Mouse (Mus musculus) lung, embryonic 15.5 days (tissue): ENCODE data around the gene Atf3. TPM values are rescaled to one million over a fixed set of nuclear protein-coding genes. Genes with fewer than 3 reads are reported as not detected.

Experiments used
- ATAC-seq: fragments of 200-750 bp; cut with Nextera tagmentation; 2 replicates; pipeline ENCODE4 v1.8.0; 2017; ENCODE audit warnings: moderate number of reproducible peaks, borderline replicate concordance; ENCODE audit not compliant: low FRiP score, low TSS enrichment; ENCODE audit errors: extremely low read depth
- H3K27ac ChIP-seq: fragments of 300-500 bp; sonication (generic); 2 replicates; pipeline ENCODE4 v1.5.1; 2015; ENCODE audit warnings: moderate library complexity, mild to moderate bottlenecking, inconsistent platforms
- H3K27me3 ChIP-seq: fragments of 300-500 bp; sonication (generic); 2 replicates; pipeline ENCODE4 v1.6.1; 2015; ENCODE audit warnings: inconsistent platforms
- H3K36me3 ChIP-seq: fragments of 300-500 bp; sonication (generic); 2 replicates; pipeline ENCODE4 v1.6.1; 2015; ENCODE audit warnings: inconsistent platforms
- H3K4me1 ChIP-seq: fragments of 300-500 bp; sonication (generic); 2 replicates; pipeline ENCODE4 v1.6.1; 2015; ENCODE audit warnings: inconsistent platforms
- H3K4me2 ChIP-seq: fragments of 300-500 bp; sonication (generic); 2 replicates; pipeline ENCODE4 v1.6.1; 2015; ENCODE audit warnings: inconsistent platforms, mild to moderate bottlenecking, moderate library complexity
- H3K4me3 ChIP-seq: fragments of 300-500 bp; sonication (generic); 2 replicates; pipeline ENCODE4 v1.5.1; 2015; ENCODE audit warnings: mild to moderate bottlenecking, inconsistent platforms
- H3K9ac ChIP-seq: fragments of 300-500 bp; sonication (generic); 2 replicates; pipeline ENCODE4 v1.6.1; 2015; ENCODE audit warnings: inconsistent platforms
- H3K9me3 ChIP-seq: fragments of 300-500 bp; sonication (generic); 2 replicates; pipeline ENCODE4 v1.6.1; 2016; ENCODE audit warnings: inconsistent platforms
- WGBS: fragments of 180-500 bp; shearing (Covaris S2); methylation state at CpG from one replicate; pipeline ENCODE4 v1.1.7; 2015; 5-methylcytosine and 5-hydroxymethylcytosine counted together
- polyA plus RNA-seq: library from polyadenylated mRNA; unstranded; fragments of >200 nt; fragmentation: Nextera tagmentation; extraction: Ambion mirVana; gene quantifications from 2 replicates; pipeline ENCODE4 v1.2.1, GENCODE M21; 2015

The Atf3 gene
- polyA plus RNA-seq, 1 experiment from 2014 or later: 4.1 TPM

DNA sequence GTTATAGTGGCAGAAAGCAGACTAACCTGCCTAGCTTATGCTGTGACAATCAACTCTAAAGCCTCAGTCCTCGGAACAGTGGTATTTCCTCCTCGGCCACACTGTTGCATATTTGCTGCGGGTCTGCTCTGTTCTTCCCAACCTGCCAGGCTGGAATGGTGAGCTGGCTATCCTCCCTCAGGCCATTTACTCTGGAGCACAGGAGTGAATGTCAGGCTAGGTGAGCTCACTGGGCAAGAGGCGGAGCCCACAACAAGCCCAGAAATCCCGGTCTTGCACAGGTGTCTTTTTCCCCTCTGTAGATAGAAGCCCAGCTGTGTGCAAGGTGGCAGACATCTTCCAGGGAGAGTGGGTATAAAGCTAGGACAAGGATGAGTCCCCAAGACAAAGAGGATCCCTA, 13.0 kb downstream of the Atf3 start:
- WGBS: 43% methylated on average over 5 of the region's 5 CpGs
- Histone ChIP-seq H3K9ac (no peak overlapping the region), H3K27ac (no peak overlapping the region), H3K4me2 (no peak overlapping the region), H3K36me3 (no peaks in the 10 kb centered on the region), H3K27me3 (peaks cover 6% of the 10 kb centered on the region; the same call in 1 of the 2 replicates), H3K4me1 (no peaks in the 10 kb centered on the region), H3K4me3 (no peak overlapping the region), H3K9me3 (no peaks in the 10 kb centered on the region)
- ATAC-seq: no peak

DNA sequence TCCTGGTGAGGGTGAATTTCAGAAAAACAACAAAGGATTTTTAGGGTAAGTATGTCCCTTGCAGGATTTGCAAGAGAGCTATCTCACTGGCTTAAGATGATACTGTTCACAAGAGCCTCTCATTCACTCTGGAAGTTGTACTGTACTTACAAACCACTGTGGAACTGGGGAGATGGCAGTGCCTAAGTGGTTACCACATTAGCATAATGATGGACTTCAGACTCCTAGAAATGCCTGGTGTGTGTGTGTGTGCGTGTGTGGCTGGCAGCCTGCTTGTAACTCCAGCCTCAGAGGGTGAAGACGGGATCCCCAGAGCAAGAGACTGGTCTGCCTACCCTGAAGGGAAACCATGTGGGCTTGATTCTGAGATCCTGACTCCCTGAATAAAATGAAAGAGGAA, 14.3 kb downstream of the Atf3 start:
- ATAC-seq: no peak
- H3K36me3 ChIP-seq: no peaks in the 10 kb centered on the region
- no peaks in the 10 kb centered on the region for H3K9me3 ChIP-seq
- no peak overlapping the region for H3K4me3 ChIP-seq
- H3K27me3 ChIP-seq: peaks cover 3% of the 10 kb centered on the region; the same call in 1 of the 2 replicates
- no peak overlapping the region for H3K4me2 ChIP-seq
- H3K9ac ChIP-seq: no peak overlapping the region
- WGBS: 76% methylated on average over 2 of the region's 2 CpGs
- no peaks in the 10 kb centered on the region for H3K4me1 ChIP-seq
- H3K27ac ChIP-seq: no peak overlapping the region

DNA sequence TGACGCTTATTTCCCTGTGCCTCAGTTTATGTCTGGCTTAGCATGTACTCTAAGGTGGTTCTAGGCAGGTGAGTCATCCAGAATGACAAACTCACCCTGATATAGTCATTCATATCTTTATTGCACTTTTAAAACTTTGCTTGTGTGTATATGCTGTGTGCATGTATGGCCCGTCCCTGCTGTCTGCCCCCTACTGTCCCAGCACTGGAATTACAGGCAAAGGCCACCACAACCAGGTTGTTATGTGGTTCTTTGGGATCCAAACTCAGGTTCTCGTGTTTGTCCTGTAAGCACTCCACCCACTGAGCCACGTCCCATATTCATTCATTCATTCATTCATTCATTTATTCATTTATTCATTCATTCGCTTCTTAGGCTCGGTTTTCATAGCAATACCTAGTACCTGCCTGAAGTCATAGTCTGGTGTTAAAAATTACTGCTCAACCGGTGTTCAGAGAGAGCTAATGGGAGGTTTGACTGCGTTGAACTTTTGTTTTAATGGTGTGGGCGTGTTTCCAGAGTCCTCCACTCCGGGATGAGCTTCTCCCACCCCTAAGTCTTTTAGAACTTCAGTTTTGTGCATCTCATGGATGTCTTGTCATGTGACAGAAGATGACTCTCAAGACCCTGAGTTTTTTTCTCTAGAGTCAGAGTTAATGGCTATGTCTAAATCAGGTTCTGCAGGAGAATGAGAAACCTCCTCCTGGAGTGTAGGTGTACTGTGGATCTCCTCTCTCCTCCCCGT, 15.5 kb downstream of the Atf3 start:
- no peak overlapping the region for H3K4me3 ChIP-seq
- H3K9me3 ChIP-seq: no peaks in the 10 kb centered on the region
- ATAC-seq: no peak
- 73% methylated on average over 11 of the region's 11 CpGs for WGBS
- H3K36me3 ChIP-seq: no peaks in the 10 kb centered on the region
- no peak overlapping the region for H3K27ac ChIP-seq
- no peak overlapping the region for H3K9ac ChIP-seq
- H3K27me3 ChIP-seq: no peaks in the 10 kb centered on the region
- no peaks in the 10 kb centered on the region for H3K4me1 ChIP-seq
- H3K4me2 ChIP-seq: no peak overlapping the region

DNA sequence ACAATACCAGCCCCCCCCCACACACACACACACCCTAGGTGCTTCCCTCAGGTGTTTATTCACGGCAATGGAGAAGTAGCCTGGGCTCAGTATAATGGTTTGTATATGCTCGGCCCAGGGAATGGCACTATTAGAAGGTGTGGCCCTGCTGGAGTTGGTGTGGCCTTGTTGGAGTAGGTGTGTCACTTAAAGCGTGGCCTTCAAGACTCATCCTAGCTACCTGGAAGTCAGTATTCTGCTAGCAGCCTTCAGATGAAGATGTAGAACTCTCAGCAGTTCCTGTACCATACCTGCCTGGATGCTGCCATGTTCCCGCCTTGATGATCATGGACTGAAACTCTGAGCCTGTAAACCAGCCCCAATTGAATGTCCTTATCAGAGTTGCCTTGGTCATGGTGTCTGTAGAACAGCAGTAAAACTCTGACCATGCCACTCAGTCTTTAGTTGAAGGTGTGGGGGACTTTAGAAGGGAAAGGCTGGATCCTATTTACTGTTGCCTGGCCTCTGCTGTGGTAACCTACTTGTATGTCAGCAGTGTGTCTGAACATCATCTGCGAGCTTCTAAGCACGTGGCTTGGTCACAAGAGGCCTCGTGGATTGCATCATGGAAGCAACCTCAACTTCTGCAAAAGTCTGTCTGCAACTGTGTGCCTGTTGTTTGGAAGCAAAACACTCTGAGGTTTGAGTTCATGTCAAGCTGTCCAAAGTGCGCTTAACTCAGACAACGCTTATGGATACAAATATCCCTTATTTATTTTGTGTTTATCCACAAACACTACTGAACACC, 16.8 kb downstream of the Atf3 start:
- no peak for ATAC-seq
- Histone ChIP-seq H3K27ac (no peak overlapping the region), H3K36me3 (no peaks in the 10 kb centered on the region), H3K9ac (no peak overlapping the region), H3K9me3 (no peaks in the 10 kb centered on the region), H3K4me3 (no peak overlapping the region), H3K4me1 (no peaks in the 10 kb centered on the region), H3K27me3 (no peaks in the 10 kb centered on the region), H3K4me2 (no peak overlapping the region)
- 80% methylated on average over 9 of the region's 9 CpGs for WGBS

DNA sequence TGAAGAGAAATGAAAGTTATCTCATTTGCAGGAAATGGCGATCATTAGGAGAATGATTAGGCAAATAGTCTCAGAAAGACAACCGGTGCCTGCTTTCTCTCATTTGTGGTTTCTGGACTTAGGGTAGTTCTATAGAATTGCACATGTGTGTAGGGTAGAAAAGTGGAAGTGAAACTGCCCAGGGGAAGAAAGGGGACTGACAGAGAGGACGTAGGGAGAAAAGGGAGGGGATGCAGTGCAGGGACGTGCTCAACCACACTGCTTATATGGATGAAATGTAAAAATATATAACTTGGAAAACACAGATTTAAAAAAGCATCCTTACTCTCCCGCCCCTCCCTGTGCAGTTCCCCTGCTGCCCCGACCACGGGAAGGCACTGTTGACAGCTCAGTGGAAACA, 19.9 kb downstream of the Atf3 start:
- WGBS: 57% methylated on average over 7 of the region's 7 CpGs
- Histone ChIP-seq H3K4me1 (0 out of 2 replicates have a peak, but pooled peaks cover 3% of the 10 kb centered on the region), H3K36me3 (no peaks in the 10 kb centered on the region), H3K9me3 (no peaks in the 10 kb centered on the region), H3K27me3 (no peaks in the 10 kb centered on the region), H3K9ac (no peak overlapping the region), H3K4me3 (no peak overlapping the region), H3K27ac (no peak overlapping the region), H3K4me2 (no peak overlapping the region)
- ATAC-seq: no peak

DNA sequence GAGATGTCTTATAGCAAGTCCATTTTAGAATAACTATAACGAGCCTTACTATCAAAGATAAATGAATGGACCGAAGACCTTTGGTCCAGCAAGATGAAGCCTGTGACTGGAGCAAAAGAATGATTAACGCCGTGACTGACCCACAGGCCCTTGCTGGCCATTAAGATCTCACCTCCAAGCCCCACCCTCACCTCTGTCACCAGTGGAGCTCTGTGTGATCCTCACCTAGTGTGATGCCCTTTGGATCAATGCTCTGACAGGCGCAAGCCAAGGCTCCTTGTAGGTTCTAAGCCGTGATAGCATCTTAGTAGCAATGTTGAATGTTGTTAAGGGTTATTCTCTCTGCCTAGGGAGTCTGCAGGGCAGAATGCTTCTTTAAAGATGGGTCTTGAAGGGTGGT, 21.8 kb downstream of the Atf3 start:
- H3K27ac ChIP-seq: no peak overlapping the region
- H3K4me3 ChIP-seq: no peak overlapping the region
- H3K9me3 ChIP-seq: no peaks in the 10 kb centered on the region
- H3K9ac ChIP-seq: no peak overlapping the region
- 0 out of 2 replicates have a peak, but pooled peaks cover 3% of the 10 kb centered on the region for H3K4me1 ChIP-seq
- no peaks in the 10 kb centered on the region for H3K36me3 ChIP-seq
- peaks cover 9% of the 10 kb centered on the region; the same call in 1 of the 2 replicates for H3K27me3 ChIP-seq
- no peak for ATAC-seq
- H3K4me2 ChIP-seq: no peak overlapping the region
- WGBS: 83% methylated on average over 6 of the region's 6 CpGs

DNA sequence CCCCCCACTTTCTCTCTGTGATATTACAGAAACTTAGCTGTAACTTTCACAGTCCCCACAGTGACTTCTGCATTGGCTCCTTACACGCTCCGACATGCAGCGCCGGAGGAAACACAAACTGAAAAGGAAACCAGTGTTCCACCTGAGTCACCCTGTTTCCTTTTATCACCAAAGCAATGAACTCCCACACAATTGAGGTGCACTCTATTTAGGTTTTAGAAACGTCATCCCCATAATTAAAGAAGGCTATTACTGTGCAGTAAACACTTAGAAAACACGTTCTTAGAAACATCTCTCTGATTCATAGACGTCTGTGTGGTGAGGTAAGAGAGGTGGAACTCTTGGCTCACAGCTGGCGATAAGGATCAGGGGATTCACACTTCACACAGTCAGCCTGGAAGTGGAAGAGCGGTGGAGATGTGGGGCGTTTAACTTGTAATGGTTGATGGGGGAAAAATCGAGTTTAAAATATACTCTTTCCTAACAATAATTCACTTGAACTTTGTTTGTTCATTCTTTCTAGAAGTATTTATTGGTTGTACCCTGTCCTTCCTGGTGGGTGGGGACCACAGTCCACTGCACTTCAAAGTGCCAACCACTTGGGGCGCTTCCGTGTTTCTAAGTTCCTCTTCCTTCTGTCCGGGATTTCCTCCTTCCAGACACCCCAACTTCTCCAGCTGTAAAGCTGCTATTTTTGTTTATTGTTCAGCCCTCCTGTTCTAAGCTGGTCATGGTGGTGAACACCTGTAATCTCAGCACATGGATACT, 24.0 kb downstream of the Atf3 start:
- H3K36me3 ChIP-seq: no peaks in the 10 kb centered on the region
- H3K4me2 ChIP-seq: 0 out of 2 replicates have a peak overlapping the region, but pooled peaks have one; percentile 6
- 0 out of 2 replicates have a peak, but pooled peaks cover 3% of the 10 kb centered on the region for H3K4me1 ChIP-seq
- H3K4me3 ChIP-seq: no peak overlapping the region
- whole genome bisulfite sequencing: 33% methylated on average over 14 of the region's 14 CpGs
- no peak overlapping the region for H3K9ac ChIP-seq
- H3K9me3 ChIP-seq: no peaks in the 10 kb centered on the region
- ATAC-seq: no peak
- H3K27me3 ChIP-seq: peaks cover 24% of the 10 kb centered on the region; the same call in 1 of the 2 replicates
- H3K27ac ChIP-seq: no peak overlapping the region

DNA sequence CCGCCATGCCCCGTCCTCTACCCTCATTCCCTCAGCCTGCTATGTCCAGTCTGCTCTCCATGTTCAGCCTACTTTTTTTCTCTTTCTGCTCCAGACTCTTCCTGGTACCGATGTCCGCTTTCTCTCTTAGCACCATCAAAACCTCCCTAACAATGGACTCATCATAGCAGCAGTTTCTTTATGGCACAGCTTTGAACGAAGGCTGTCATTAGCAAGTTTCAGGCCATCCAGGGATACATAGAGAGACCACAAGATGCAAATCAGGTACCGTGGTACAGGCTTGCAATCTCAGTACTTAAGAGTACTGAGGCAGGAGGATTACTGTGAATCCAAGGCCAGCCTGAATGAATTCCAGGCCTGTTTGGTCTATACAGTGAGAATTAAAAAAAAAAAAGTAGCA, 25.1 kb downstream of the Atf3 start:
- no peak overlapping the region for H3K4me3 ChIP-seq
- WGBS: 85% methylated on average over 6 of the region's 6 CpGs

DNA sequence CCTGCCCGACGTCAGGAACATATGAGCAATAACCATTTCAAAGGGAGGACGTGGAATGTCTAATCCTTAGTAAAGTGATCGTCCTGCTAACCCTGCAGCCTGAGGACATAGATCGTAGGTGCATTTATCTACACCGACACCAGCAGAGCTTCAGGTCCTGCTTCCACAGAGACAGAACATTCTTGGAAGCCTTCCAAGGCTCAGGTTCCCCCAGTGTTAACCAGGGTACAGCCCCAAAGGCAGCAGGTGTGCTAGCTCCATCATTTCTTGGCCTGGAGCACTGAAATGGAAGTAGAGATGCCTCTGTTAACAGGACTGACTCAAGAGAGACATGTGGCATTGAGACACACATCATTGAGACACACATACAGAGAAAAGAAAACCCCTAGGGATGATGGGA, 25.6 kb downstream of the Atf3 start:
- Histone ChIP-seq H3K27ac (no peak overlapping the region), H3K4me2 (no peak overlapping the region), H3K9ac (no peak overlapping the region), H3K27me3 (peaks cover 38% of the 10 kb centered on the region), H3K9me3 (no peaks in the 10 kb centered on the region), H3K36me3 (no peaks in the 10 kb centered on the region), H3K4me3 (no peak overlapping the region), H3K4me1 (0 out of 2 replicates have a peak, but pooled peaks cover 3% of the 10 kb centered on the region)
- ATAC-seq: no peak
- WGBS: 46% methylated on average over 6 of the region's 6 CpGs

More for the DNA sequence above, 25.1 kb downstream of the Atf3 start:
- Histone ChIP-seq H3K9ac (no peak overlapping the region), H3K27ac (no peak overlapping the region), H3K4me1 (0 out of 2 replicates have a peak, but pooled peaks cover 3% of the 10 kb centered on the region), H3K9me3 (no peaks in the 10 kb centered on the region), H3K36me3 (no peaks in the 10 kb centered on the region), H3K27me3 (peaks cover 32% of the 10 kb centered on the region), H3K4me2 (no peak overlapping the region)
- no peak for ATAC-seq

DNA sequence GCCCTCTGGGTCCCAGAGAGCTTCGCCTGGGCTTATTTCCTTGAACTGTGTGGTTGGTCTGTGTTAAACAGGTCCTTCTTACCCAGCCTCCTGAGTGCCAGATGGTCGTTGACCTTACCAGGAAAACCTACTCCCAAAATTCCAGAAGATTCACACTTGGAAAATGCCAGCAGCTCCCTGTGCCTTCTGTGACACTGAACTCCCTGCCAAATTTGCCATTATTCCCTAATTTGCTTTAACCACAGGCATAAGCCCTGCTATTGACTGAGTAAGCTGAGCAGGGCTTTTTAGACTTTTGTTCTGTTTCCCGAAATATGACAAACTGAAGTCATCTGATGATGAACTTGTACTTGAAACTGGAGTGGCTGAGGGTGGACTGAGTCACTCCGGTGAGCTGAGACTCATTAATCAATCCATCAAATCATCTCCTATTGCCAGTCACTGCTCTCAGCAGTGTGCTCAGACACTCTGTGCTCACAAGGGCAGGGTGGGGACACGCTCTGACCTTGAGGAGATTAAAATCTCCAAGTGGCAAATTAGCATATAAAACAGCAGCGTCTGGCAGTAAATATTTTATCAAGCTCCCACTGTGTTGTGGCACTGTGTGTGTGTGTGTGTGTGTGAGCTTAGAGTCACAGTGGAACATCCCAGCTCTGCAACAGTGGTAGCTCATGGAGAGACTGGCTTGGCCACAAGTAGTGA, 28.0 kb downstream of the Atf3 start:
- Histone ChIP-seq H3K4me2 (no peak overlapping the region), H3K27me3 (peaks cover 61% of the 10 kb centered on the region), H3K4me3 (no peak overlapping the region), H3K9me3 (no peaks in the 10 kb centered on the region), H3K27ac (no peak overlapping the region), H3K36me3 (no peaks in the 10 kb centered on the region), H3K4me1 (peaks cover 25% of the 10 kb centered on the region), H3K9ac (no peak overlapping the region)
- 30% methylated on average over 6 of the region's 6 CpGs for WGBS
- ATAC-seq: no peak

DNA sequence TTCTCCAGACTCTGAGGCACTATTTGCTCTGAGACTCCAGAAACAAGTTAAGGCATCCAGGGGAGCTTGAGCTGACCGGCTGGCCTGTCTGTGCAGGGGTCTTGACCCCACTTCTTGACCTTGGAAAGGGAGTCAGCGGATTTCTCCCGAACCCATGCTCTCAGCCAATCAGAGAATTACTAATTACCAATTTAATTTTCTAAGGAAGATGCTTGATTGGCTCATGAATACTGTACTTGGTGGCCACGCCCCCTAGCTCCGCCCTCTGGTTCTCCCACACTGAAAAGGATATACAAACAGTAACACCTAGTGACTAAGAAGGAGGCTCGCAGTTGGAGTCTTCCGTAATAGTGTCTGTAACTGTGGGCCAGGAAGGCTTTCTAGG, 31.5 kb downstream of the Atf3 start:
- H3K36me3 ChIP-seq: no peaks in the 10 kb centered on the region
- ATAC-seq: no peak
- H3K4me2 ChIP-seq: peak overlapping the region; percentile 99
- H3K27ac ChIP-seq: 0 out of 2 replicates have a peak overlapping the region, but pooled peaks have one; percentile 46
- H3K9me3 ChIP-seq: no peaks in the 10 kb centered on the region
- H3K9ac ChIP-seq: no peak overlapping the region
- peak overlapping the region; percentile 60; the same call in 1 of the 2 replicates for H3K4me3 ChIP-seq
- peaks cover 42% of the 10 kb centered on the region for H3K4me1 ChIP-seq
- WGBS: 5% methylated on average over 7 of the region's 7 CpGs
- H3K27me3 ChIP-seq: peaks cover 66% of the 10 kb centered on the region
